Comparison of ENCODE assay signal across 8 mouse cellular contexts in genomic region chr6:73020061-73020460, GRCm38 (mm10).
DNase-seq lines count a peak whose midpoint lies in the region; ATAC-seq and TF ChIP-seq lines count a peak whose summit lies in the region.

No protein-coding gene starts in this region.

- no peak overlapping the region for H3K4me2 ChIP-seq in forebrain, embryonic 11.5 days (ENCODE audit: low read depth, low read length, severe bottlenecking)
- H3K4me2 ChIP-seq in forebrain, embryonic 12.5 days: no peak overlapping the region
- no peak overlapping the region for H3K4me2 ChIP-seq in liver, embryonic 14.5 days (ENCODE audit: low read depth)

- H3K4me1 ChIP-seq in forebrain, embryonic 11.5 days (replicated peaks; ENCODE audit: control insufficient read depth, insufficient read depth, low read length): no peaks in the 10 kb centered on the region
- H3K4me1 ChIP-seq in forebrain, embryonic 12.5 days: no peaks in the 10 kb centered on the region
- H3K4me1 ChIP-seq in liver, embryonic 14.5 days (replicated peaks; ENCODE audit: control insufficient read depth in 2 of 2, insufficient read depth in 2 of 2, low read length in 1 of 2): no peaks in the 10 kb centered on the region

- DNase-seq in forebrain, embryonic 11.5 days (ENCODE audit: low spot score): no peak
- peak in 1 of 3 experiments; percentile 5 for DNase-seq in liver, embryonic 14.5 days (ENCODE audit: low read depth in 3 of 3, low spot score in 3 of 3)
- no peak for DNase-seq in liver
- peak; percentile 57 for DNase-seq in brain, adult 2 months (ENCODE audit: low read depth, low spot score)
- DNase-seq in naive thymus-derived CD4-positive, alpha-beta T cell, adult 2 months (ENCODE audit: low read depth): peak; percentile 76
- DNase-seq in urinary bladder, postnatal 36 days (ENCODE audit: low spot score in 2 of 2): no peak
- DNase-seq in adrenal gland, postnatal 4 days (ENCODE audit: low spot score in 2 of 2): no peak

- WGBS in forebrain, embryonic 11.5 days: 5% methylated on average over 3 of the region's 3 CpGs
- WGBS in forebrain, embryonic 12.5 days: 3% methylated on average over 3 of the region's 3 CpGs
- 6% methylated on average over 3 of the region's 3 CpGs for WGBS in liver, embryonic 14.5 days (ENCODE audit: insufficient replicate concordance)

- no peaks in the 10 kb centered on the region for H3K27me3 ChIP-seq in forebrain, embryonic 11.5 days (ENCODE audit: control insufficient read depth, insufficient read depth, low read length)
- H3K27me3 ChIP-seq in forebrain, embryonic 12.5 days: no peaks in the 10 kb centered on the region
- H3K27me3 ChIP-seq in liver, embryonic 14.5 days (ENCODE audit: control insufficient read depth, insufficient read depth, low read length): no peaks in the 10 kb centered on the region

- 0 out of 2 replicates have a peak, but pooled peaks have one; percentile 30 for ATAC-seq in forebrain, embryonic 11.5 days (replicated peaks; ENCODE audit: low FRiP score)
- no peak for ATAC-seq in forebrain, embryonic 12.5 days (ENCODE audit: low FRiP score)
- no peak for ATAC-seq in liver, embryonic 14.5 days (ENCODE audit: insufficient read depth)

- H3K9me3 ChIP-seq in forebrain, embryonic 11.5 days (ENCODE audit: control insufficient read depth, low read length): no peaks in the 10 kb centered on the region
- no peaks in the 10 kb centered on the region for H3K9me3 ChIP-seq in forebrain, embryonic 12.5 days
- no peaks in the 10 kb centered on the region for H3K9me3 ChIP-seq in liver, embryonic 14.5 days (ENCODE audit: control insufficient read depth, low read length)

- no peak overlapping the region for H3K9ac ChIP-seq in forebrain, embryonic 11.5 days (ENCODE audit: low read length)
- no peak overlapping the region for H3K9ac ChIP-seq in forebrain, embryonic 12.5 days
- no peak overlapping the region for H3K9ac ChIP-seq in liver, embryonic 14.5 days (replicated peaks)

- H3K4me3 ChIP-seq in forebrain, embryonic 11.5 days (ENCODE audit: low read depth, low read length): no peak overlapping the region
- H3K4me3 ChIP-seq in forebrain, embryonic 12.5 days (replicated peaks): no peak overlapping the region
- H3K4me3 ChIP-seq in liver, embryonic 14.5 days (ENCODE audit: insufficient read depth in 1 of 2, low read depth in 2 of 2, low read length in 2 of 2): no peak overlapping the region

- peak; percentile 50; the same call in 1 of the 2 replicates for TF ChIP-seq CTCF in liver, embryonic 14.5 days (IDR thresholded peaks at IDR 0.05; ENCODE audit: low read depth)

- H3K27ac ChIP-seq in forebrain, embryonic 11.5 days (ENCODE audit: low read depth, low read length): no peak overlapping the region
- no peak overlapping the region for H3K27ac ChIP-seq in forebrain, embryonic 12.5 days
- H3K27ac ChIP-seq in liver, embryonic 14.5 days: no peak overlapping the region

- H3K36me3 ChIP-seq in forebrain, embryonic 11.5 days (ENCODE audit: control insufficient read depth, insufficient read depth, low read length): no peaks in the 10 kb centered on the region
- H3K36me3 ChIP-seq in forebrain, embryonic 12.5 days (replicated peaks): no peaks in the 10 kb centered on the region
- H3K36me3 ChIP-seq in liver, embryonic 14.5 days (replicated peaks; ENCODE audit: control insufficient read depth, insufficient read depth, low read depth): no peaks in the 10 kb centered on the region

- TF ChIP-seq EP300 in liver, embryonic 14.5 days (IDR thresholded peaks at IDR 0.05; ENCODE audit: low read depth): no peak

Comparison
In these comparisons a context has a peak if more than half of its experiments do, and no peak if none do; other contexts are left out.
1. DNase-seq: peak in brain, adult 2 months (single experiment) and naive thymus-derived CD4-positive, alpha-beta T cell, adult 2 months (single experiment); none in forebrain, embryonic 11.5 days (single experiment), liver (single experiment), urinary bladder, postnatal 36 days (0 of 2) and adrenal gland, postnatal 4 days (0 of 2).